Mouse (Mus musculus): Measurements from ENCODE around the gene Ndufa10.

The Ndufa10 gene

GRCm38 (mm10) chr1:92431420-92431819, 42.2 kb downstream of the Ndufa10 start:
- DNase-seq (ENCODE audit: low spot score), result no peak

- DNase-seq (ENCODE audit: low spot score), result no peak
These were observed 42.7 kb downstream of the Ndufa10 start for GRCm38 (mm10) chr1:92430991-92431390.

GRCm38 (mm10) chr1:92424714-92425113, 48.9 kb downstream of the Ndufa10 start:
- no peak for DNase-seq (ENCODE audit: low spot score)

GRCm38 (mm10) chr1:92405131-92405530, 68.5 kb downstream of the Ndufa10 start:
- no peak for DNase-seq (ENCODE audit: low spot score)

- no peak for DNase-seq (ENCODE audit: low spot score)
These were observed 73.1 kb downstream of the Ndufa10 start for GRCm38 (mm10) chr1:92400556-92400955.

- no peak for DNase-seq (ENCODE audit: low spot score)
These were observed 75.1 kb downstream of the Ndufa10 start for GRCm38 (mm10) chr1:92398601-92399000.

- no peak for DNase-seq (ENCODE audit: low spot score)
These were observed 76.1 kb downstream of the Ndufa10 start for GRCm38 (mm10) chr1:92397511-92398051.

- no peak for DNase-seq (ENCODE audit: low spot score)
These were observed 79.4 kb downstream of the Ndufa10 start for GRCm38 (mm10) chr1:92394279-92394678.

- DNase-seq (ENCODE audit: low spot score), result no peak
These were observed 80.5 kb downstream of the Ndufa10 start for GRCm38 (mm10) chr1:92393166-92393565.
